Comparison of ENCODE assay signal across 10 mouse cellular contexts in genomic region chr10:67053475-67053874, GRCm38 (mm10). TPM values are rescaled to one million over a fixed set of nuclear protein-coding genes. Genes with fewer than 3 reads are reported as not detected.
DNase-seq lines count a peak whose midpoint lies in the region; ATAC-seq and TF ChIP-seq lines count a peak whose summit lies in the region.
"Had no signal": no experiment of that assay in that cellular context is flagged by ENCODE, and none has a peak within 500 bp of the region (broad histone marks: within the 10 kb centered on the region; RNA-seq: fewer than 3 reads in every experiment).

No protein-coding gene starts in this region.

- H3K9ac ChIP-seq in kidney, embryonic 15.5 days: no peak overlapping the region
- H3K9ac ChIP-seq in heart, embryonic 16.5 days (ENCODE audit: low read length): no peak overlapping the region
- no peak overlapping the region for H3K9ac ChIP-seq in midbrain, postnatal 0 days (replicated peaks; ENCODE audit: low read length, poor library complexity, severe bottlenecking)
- H3K9ac ChIP-seq: liver, embryonic 14.5 days had no signal

- H3K9me3 ChIP-seq in kidney, embryonic 15.5 days (replicated peaks): no peaks in the 10 kb centered on the region
- H3K9me3 ChIP-seq in embryonic facial prominence, embryonic 10.5 days: no peaks in the 10 kb centered on the region
- no peaks in the 10 kb centered on the region for H3K9me3 ChIP-seq in heart, embryonic 16.5 days (replicated peaks; ENCODE audit: control insufficient read depth, low read length)
- no peaks in the 10 kb centered on the region for H3K9me3 ChIP-seq in midbrain, postnatal 0 days (ENCODE audit: low read length)

- no peaks in the 10 kb centered on the region for H3K27me3 ChIP-seq in kidney, embryonic 15.5 days
- no peaks in the 10 kb centered on the region for H3K27me3 ChIP-seq in embryonic facial prominence, embryonic 10.5 days (replicated peaks; ENCODE audit: low read depth, poor library complexity, severe bottlenecking)
- H3K27me3 ChIP-seq in heart, embryonic 16.5 days (ENCODE audit: control insufficient read depth, insufficient read depth, low read length): no peaks in the 10 kb centered on the region
- H3K27me3 ChIP-seq in midbrain, postnatal 0 days (ENCODE audit: insufficient read depth, low read length): no peaks in the 10 kb centered on the region

- H3K4me2 ChIP-seq in kidney, embryonic 15.5 days: 0 out of 2 replicates have a peak overlapping the region, but pooled peaks have one; percentile 32
- no peak overlapping the region for H3K4me2 ChIP-seq in heart, embryonic 16.5 days (ENCODE audit: low read depth, low read length)
- H3K4me2 ChIP-seq in midbrain, postnatal 0 days (ENCODE audit: low read depth, low read length, poor library complexity, severe bottlenecking): no peak overlapping the region

- peak; percentile 41; the same call in 1 of the 2 replicates for ATAC-seq in kidney, embryonic 15.5 days (replicated peaks; ENCODE audit: low FRiP score)
- no peak; the same call in 1 of the 2 replicates for ATAC-seq in heart, embryonic 16.5 days (replicated peaks; ENCODE audit: extremely low read depth, insufficient read depth, low FRiP score)
- ATAC-seq in midbrain, postnatal 0 days (ENCODE audit: low FRiP score): peak; percentile 63

- H3K27ac ChIP-seq in kidney, embryonic 15.5 days: peak overlapping the region; percentile 73
- H3K27ac ChIP-seq in embryonic facial prominence, embryonic 10.5 days (replicated peaks): peak overlapping the region; percentile 54; the same call in 1 of the 2 replicates
- H3K27ac ChIP-seq in heart, embryonic 16.5 days (ENCODE audit: low read length): 0 out of 2 replicates have a peak overlapping the region, but pooled peaks have one; percentile 24
- H3K27ac ChIP-seq in midbrain, postnatal 0 days (ENCODE audit: low read depth, low read length): 0 out of 2 replicates have a peak overlapping the region, but pooled peaks have one; percentile 55
- H3K27ac ChIP-seq: liver, embryonic 14.5 days had no signal

- TF ChIP-seq CTCF in midbrain, postnatal 0 days (IDR thresholded peaks at IDR 0.05): no peak

- no peak for DNase-seq in kidney, adult 9 months
- no peak for DNase-seq in embryonic facial prominence, embryonic 10.5 days (ENCODE audit: low spot score)
- DNase-seq in midbrain, postnatal 0 days (ENCODE audit: low spot score): peak; percentile 70
- no peak for DNase-seq in layer of hippocampus, adult 8-10 months (ENCODE audit: low spot score in 2 of 2)
- no peak for DNase-seq in layer of hippocampus, postnatal 10 days (ENCODE audit: low spot score in 2 of 2)
- DNase-seq in spleen, postnatal 14 days (ENCODE audit: low spot score in 2 of 2): no peak
- DNase-seq: cerebellum, adult 18-20 months had no signal

- no peak overlapping the region for H3K4me3 ChIP-seq in kidney, embryonic 15.5 days (replicated peaks)
- no peak overlapping the region for H3K4me3 ChIP-seq in embryonic facial prominence, embryonic 10.5 days
- no peak overlapping the region for H3K4me3 ChIP-seq in heart, embryonic 16.5 days (ENCODE audit: low read length)
- no peak overlapping the region for H3K4me3 ChIP-seq in midbrain, postnatal 0 days (ENCODE audit: low read depth, low read length)

- no peaks in the 10 kb centered on the region for H3K36me3 ChIP-seq in kidney, embryonic 15.5 days
- peaks cover 5% of the 10 kb centered on the region; the same call in 1 of the 2 replicates for H3K36me3 ChIP-seq in embryonic facial prominence, embryonic 10.5 days (replicated peaks)
- H3K36me3 ChIP-seq in heart, embryonic 16.5 days (ENCODE audit: control insufficient read depth, insufficient read depth): no peaks in the 10 kb centered on the region
- H3K36me3 ChIP-seq in midbrain, postnatal 0 days (ENCODE audit: insufficient read depth, low read length): no peaks in the 10 kb centered on the region

- peaks cover 58% of the 10 kb centered on the region for H3K4me1 ChIP-seq in kidney, embryonic 15.5 days
- H3K4me1 ChIP-seq in embryonic facial prominence, embryonic 10.5 days: peaks cover 43% of the 10 kb centered on the region
- H3K4me1 ChIP-seq in heart, embryonic 16.5 days (ENCODE audit: control insufficient read depth, insufficient read depth, low read length): peaks cover 54% of the 10 kb centered on the region
- no peaks in the 10 kb centered on the region for H3K4me1 ChIP-seq in midbrain, postnatal 0 days (ENCODE audit: insufficient read depth, low read length)

- WGBS in kidney, embryonic 15.5 days: 19% methylated on average over 9 of the region's 9 CpGs
- WGBS in embryonic facial prominence, embryonic 10.5 days: 30% methylated on average over 9 of the region's 9 CpGs
- 29% methylated on average over 9 of the region's 9 CpGs for WGBS in heart, embryonic 16.5 days
- 21% methylated on average over 9 of the region's 9 CpGs for WGBS in midbrain, postnatal 0 days

RNA-seq across cellular contexts. Expression of gene Jmjd1c, which starts 42.5 kb away (rescaled TPM):
- polyA plus RNA-seq in kidney, embryonic 15.5 days (2015; fragmentation: Nextera tagmentation; extraction: Ambion mirVana): 38.0 and 42.6 TPM in 2 replicates
- 33.1 and 34.9 TPM in 2 replicates for polyA plus RNA-seq in embryonic facial prominence, embryonic 10.5 days (2016; fragmentation: Nextera tagmentation; extraction: Ambion mirVana)
- 29.9 and 31.5 TPM in 2 replicates for polyA plus RNA-seq in heart, embryonic 16.5 days (2015; fragmentation: Nextera tagmentation; extraction: Ambion mirVana)
- total RNA-seq in midbrain, postnatal 0 days (2014; rRNA removed): 63.8 and 74.6 TPM in 2 replicates
- polyA plus RNA-seq in midbrain, postnatal 0 days (2015; fragmentation: Nextera tagmentation; extraction: Ambion mirVana): 33.8 and 45.1 TPM in 2 replicates
- 100 to 1,000 TPM in 2 of 4 experiments, 10 to 100 TPM in 2; 90.8 to 103 (median 98.5) TPM for total RNA-seq in layer of hippocampus, adult 8-10 months (2022)
- 100 to 1,000 TPM in 1 of 2 experiments, 10 to 100 TPM in 1; 99.4 to 116 TPM for total RNA-seq in layer of hippocampus, postnatal 10 days (2021)

RNA-seq across cellular contexts. Expression of gene Reep3, which starts 43.3 kb away (rescaled TPM):
- polyA plus RNA-seq in kidney, embryonic 15.5 days (2015; fragmentation: Nextera tagmentation; extraction: Ambion mirVana): 47.0 and 49.1 TPM in 2 replicates
- polyA plus RNA-seq in embryonic facial prominence, embryonic 10.5 days (2016; fragmentation: Nextera tagmentation; extraction: Ambion mirVana): 23.7 and 24.6 TPM in 2 replicates
- polyA plus RNA-seq in heart, embryonic 16.5 days (2015; fragmentation: Nextera tagmentation; extraction: Ambion mirVana): 29.7 and 30.1 TPM in 2 replicates
- 28.1 and 30.0 TPM in 2 replicates for total RNA-seq in midbrain, postnatal 0 days (2014; rRNA removed)
- 26.6 and 26.7 TPM in 2 replicates for polyA plus RNA-seq in midbrain, postnatal 0 days (2015; fragmentation: Nextera tagmentation; extraction: Ambion mirVana)
- 10 to 100 TPM; 21.0 to 24.7 (median 22.3) TPM for total RNA-seq in layer of hippocampus, adult 8-10 months (2022)
- total RNA-seq in layer of hippocampus, postnatal 10 days (2021): 10 to 100 TPM; 31.6 to 33.9 TPM
